Mouse (Mus musculus): ENCODE measurements at regions not wholly inside any gene's neighbourhood (a gene's known extent, or its start where the extent isn't known, plus 50 kb on each side); places are given as distances from the start of the nearest gene placed in this dataset.

DNA sequence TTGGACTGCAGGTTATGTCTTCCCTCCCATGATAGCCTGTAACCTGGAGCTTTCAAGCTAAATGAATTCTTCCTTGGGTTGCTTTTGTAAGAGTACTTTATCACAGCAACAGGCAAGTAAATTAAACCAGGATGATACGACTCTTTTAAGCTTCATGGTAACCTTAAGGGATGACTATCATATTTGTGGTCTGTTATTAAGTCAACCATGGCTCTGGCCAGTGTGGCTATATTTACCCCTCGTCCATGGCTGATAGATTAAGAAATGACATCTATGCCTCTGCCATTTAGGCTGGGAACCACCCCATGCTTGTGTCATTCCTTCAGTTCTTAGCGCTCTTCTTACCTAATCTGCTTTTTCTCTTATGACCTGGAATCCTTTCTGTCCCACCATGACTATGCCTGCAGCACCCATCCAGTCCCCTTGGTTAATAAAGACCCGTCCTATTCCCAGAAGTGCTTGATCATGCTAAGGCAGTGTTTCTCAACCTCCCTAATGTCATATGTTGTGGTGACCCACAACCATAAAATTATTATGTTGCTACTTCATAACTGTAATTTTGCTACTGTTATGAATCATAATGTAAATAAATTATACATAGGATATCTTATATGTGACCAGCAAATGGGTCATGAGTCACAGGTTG is 214.5 kb upstream of the Nbea start:
- no peak for DNase-seq

DNA sequence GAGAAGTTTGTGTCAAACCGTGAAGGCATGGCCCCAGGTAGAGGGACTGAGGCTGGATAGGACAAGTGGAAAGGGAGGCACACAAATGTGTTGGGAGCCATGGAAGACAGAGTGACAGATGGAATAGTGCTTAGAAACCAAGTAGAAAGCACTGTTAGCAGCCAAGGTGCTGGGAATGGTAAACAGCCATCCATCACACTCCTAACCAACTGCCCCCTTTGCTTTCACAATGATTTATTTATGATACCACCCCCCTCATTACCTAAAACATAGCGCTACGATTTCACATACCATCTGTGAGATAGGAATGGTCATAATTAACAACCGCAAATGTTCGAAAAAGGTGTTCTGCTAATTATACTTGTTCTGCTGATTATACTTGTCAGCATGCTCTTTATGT is 209.6 kb upstream of the Nbea start:
- DNase-seq, result no peak

- no peak for DNase-seq
Measured at GRCm38 (mm10) chr3:56380316-56380715, 196.8 kb upstream of the Nbea start.

- DNase-seq, result no peak
Measured at GRCm38 (mm10) chr3:56379500-56379899, 196.0 kb upstream of the Nbea start.

DNA sequence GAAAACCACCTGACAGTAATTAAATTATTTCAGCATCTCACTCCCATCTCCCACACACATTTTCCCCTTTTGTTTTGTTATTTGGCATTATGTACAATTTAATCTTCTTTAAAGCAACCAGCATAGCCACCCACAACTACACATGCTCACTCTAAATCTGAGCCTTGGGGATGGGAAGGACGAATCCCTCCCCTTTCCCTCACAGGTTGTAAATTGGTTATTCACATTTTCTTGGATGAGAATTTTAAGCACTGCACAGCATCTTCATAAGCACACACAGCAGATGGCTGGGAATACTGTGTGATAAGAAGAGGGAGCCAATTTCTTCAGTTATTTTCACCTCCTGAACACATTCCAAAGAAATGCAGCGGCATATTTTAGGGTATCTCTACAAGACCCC is 179.0 kb upstream of the Nbea start:
- no peak for DNase-seq

DNA sequence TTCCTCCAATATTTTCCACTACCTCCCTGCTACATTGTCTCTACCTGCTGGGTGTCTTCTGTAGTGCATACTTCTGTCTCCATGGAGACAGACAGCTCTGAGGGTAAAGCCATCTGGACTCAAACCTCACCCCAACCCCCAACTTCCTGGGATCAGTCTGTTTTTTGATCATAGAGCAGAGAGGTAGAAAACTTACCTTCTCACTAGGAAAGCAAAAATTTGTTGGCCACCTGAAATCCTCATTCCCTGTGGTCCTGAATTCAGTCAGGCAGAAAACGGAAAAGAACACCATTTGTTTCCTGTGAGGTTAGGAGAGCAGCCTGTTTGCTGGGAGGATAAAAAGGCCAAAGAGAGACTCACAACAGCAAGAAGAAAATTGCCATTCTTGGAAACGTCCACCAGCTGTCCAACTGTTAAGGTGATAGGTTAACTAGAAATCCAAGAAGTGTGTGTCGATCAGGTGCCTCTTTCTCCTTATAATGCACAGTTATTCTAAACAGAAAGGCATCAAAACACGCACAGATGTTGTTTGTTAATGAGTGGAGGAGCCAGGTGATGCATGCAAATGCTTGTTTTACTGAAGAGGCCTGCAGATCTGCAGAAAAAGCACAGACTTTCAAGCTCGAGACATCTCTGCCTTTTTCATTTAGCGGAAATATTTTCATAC is 173.7 kb upstream of the Nbea start:
- no peak for DNase-seq

- no peak for DNase-seq
Measured at GRCm38 (mm10) chr3:56356163-56356882, 172.8 kb upstream of the Nbea start.

Measured in lung, adult 18-20 months (tissue).